23 mouse cellular contexts compared by ENCODE assay signal in the genomic region with DNA sequence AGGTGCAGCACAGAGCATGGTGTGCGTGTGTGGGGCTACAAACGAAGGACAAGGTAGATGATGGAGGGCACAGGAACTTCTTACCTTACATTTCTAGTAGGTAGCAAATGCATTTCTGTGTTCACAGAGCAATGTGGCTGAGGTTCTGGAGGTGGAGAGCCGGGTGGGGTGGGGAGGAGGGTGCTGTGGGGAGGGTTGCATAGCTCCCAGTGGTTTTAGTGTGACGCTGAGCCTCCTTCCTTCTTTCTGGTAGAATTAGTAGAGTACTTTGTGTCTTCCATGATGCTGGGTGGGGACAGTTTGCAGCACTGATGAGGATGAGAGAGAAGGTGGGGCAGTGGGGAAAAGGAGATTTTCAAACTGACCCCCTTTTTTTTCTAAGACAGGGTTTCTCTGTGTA. TPM values are rescaled to one million over a fixed set of nuclear protein-coding genes. Genes with fewer than 3 reads are reported as not detected.
DNase-seq lines count a peak whose midpoint lies in the region; ATAC-seq and TF ChIP-seq lines count a peak whose summit lies in the region.
"Had no signal": no experiment of that assay in that cellular context is flagged by ENCODE, and none has a peak within 500 bp of the region (broad histone marks: within the 10 kb centered on the region; RNA-seq: fewer than 3 reads in every experiment).

No protein-coding gene starts in this region.

- peak overlapping the region; percentile 51 for H3K27ac ChIP-seq in gastrocnemius, adult 2 months
- H3K27ac ChIP-seq: embryonic facial prominence, embryonic 15.5 days; forebrain, embryonic 10.5 days; hindbrain, embryonic 10.5 days; hindbrain, embryonic 14.5 days had no signal

- TF ChIP-seq CTCF in gastrocnemius, adult 2 months (IDR thresholded peaks at IDR 0.05) = no peak

- no peak overlapping the region for H3K4me3 ChIP-seq in gastrocnemius, adult 2 months
- H3K4me3 ChIP-seq: embryonic facial prominence, embryonic 15.5 days; erythroblast, embryonic 14.5 days; forebrain, embryonic 10.5 days; hindbrain, embryonic 10.5 days had no signal

- ATAC-seq in megakaryocyte, adult 5-6 weeks (ENCODE audit: poor library complexity, severe bottlenecking) = peak; percentile 74
- ATAC-seq: forebrain, embryonic 14.5 days; intestine, embryonic 16.5 days; Patski had no signal

- intact Hi-C loops in gastrocnemius, adult 2 months (cut with DNase I) = no loop called here

- no peak for DNase-seq in gastrocnemius, adult 2 months
- DNase-seq in gastrocnemius, postnatal 10 days = no peak
- peak; percentile 36 for DNase-seq in T-cell, adult 2 months (ENCODE audit: low spot score)
- no peak for DNase-seq in lung, postnatal 25 days (ENCODE audit: low spot score)
- no peak for DNase-seq in layer of hippocampus, adult 8-10 months (ENCODE audit: low spot score in 2 of 2)
- no peak for DNase-seq in kidney, postnatal 14 days
- DNase-seq: adrenal gland, adult 2 months; adrenal gland, postnatal 25 days; B cell, adult 2 months; cerebellum, adult 2 months; cerebellum, postnatal 10 days; embryo, embryonic 11 days; gastrocnemius, postnatal 14 days; heart, postnatal 14 days had no signal

RNA-seq across cellular contexts. Expression of a gene that starts 9.5 kb away (rescaled TPM):
- 10 to 100 TPM; 94.4 to 98.0 TPM for total RNA-seq in gastrocnemius, adult 2 months (2021)
- 10 to 100 TPM; 83.9 to 93.5 TPM for total RNA-seq in gastrocnemius, postnatal 10 days (2021)
- 65.9 and 67.4 TPM in 2 replicates for total RNA-seq in megakaryocyte, adult 5-6 weeks (2015)
- total RNA-seq in megakaryocyte, adult 5-6 weeks (2017) = 62.2 and 66.8 TPM in 2 replicates
- total RNA-seq in layer of hippocampus, adult 8-10 months (2022) = 10 to 100 TPM; 90.2 to 98.5 (median 96.3) TPM

RNA-seq across cellular contexts. Expression of a gene that starts 52.7 kb away (rescaled TPM):
- 10 to 100 TPM in 1 of 2 experiments, 1 to 10 TPM in 1; 8.2 to 10.4 TPM for total RNA-seq in gastrocnemius, adult 2 months (2021)
- 10 to 100 TPM; 21.0 to 25.2 TPM for total RNA-seq in gastrocnemius, postnatal 10 days (2021)
- 39.2 and 43.3 TPM in 2 replicates for total RNA-seq in megakaryocyte, adult 5-6 weeks (2015)
- total RNA-seq in megakaryocyte, adult 5-6 weeks (2017) = 45.6 and 46.0 TPM in 2 replicates
- 10 to 100 TPM; 33.4 to 40.3 (median 38.7) TPM for total RNA-seq in layer of hippocampus, adult 8-10 months (2022)
